Mouse (Mus musculus): ENCODE measurements around the gene Aars2. TPM values are rescaled to one million over a fixed set of nuclear protein-coding genes. Genes with fewer than 3 reads are reported as not detected.

Gene Aars2
- polyA plus RNA-seq, 1 experiment from 2014 or later, result 35.7 TPM

DNA sequence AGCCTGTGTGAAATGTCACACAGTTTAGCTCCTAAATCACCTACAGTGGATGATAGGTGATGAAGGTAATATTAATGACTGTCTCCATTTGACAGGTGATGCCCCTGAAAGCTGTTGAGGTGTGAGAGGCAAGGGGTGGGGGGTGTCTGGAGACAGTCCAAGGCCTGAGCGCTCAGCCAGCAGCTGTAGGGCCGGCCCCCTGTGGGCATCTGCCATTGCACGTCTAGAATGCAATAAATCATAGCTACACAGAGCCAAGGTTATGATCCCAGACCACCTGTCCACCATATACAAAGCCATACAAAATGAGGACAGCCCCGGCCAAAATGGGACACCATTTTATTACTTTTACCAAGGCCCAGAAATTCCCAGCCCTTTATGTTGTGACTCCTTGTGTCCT lies 18.3 kb downstream of the Aars2 start:
- Histone ChIP-seq H3K4me1 (peaks cover 27% of the 10 kb centered on the region), H3K27ac (replicated peaks) (no peak overlapping the region), H3K36me3 (peaks cover 15% of the 10 kb centered on the region), H3K4me3 (no peak overlapping the region), H3K27me3 (ENCODE audit: low read depth, poor library complexity, severe bottlenecking) (peaks cover 47% of the 10 kb centered on the region), H3K9me3 (replicated peaks) (no peaks in the 10 kb centered on the region)
- whole genome bisulfite sequencing, result 74% methylated on average over 4 of the region's 4 CpGs
- DNase-seq (ENCODE audit: low spot score), result no peak

DNA sequence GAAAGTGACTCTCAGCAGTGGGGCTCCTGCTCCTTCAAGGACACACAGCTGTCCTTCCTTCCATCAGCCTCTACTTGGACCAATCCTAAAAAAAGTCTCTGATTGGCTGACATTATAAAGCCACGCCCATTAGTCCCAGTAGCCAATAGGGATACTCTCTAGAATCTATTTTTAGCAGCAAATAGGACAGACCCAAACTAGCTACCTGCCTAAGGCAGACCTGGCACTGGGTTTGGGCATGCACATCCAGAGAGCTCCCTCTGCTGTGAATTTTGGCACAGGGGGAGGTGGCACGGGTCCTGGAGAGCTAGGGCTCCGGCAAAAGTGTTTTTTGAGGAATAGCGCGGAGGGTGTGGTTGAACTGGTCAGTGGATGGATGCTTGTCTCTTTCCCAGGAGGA lies 19.9 kb downstream of the Aars2 start:
- Histone ChIP-seq H3K36me3 (no peaks in the 10 kb centered on the region), H3K27ac (replicated peaks) (no peak overlapping the region), H3K4me3 (no peak overlapping the region), H3K9me3 (replicated peaks) (no peaks in the 10 kb centered on the region), H3K4me1 (peaks cover 23% of the 10 kb centered on the region), H3K27me3 (ENCODE audit: low read depth, poor library complexity, severe bottlenecking) (peaks cover 54% of the 10 kb centered on the region)
- 24% methylated on average over 5 of the region's 5 CpGs for WGBS
- no peak for DNase-seq (ENCODE audit: low spot score)

DNA sequence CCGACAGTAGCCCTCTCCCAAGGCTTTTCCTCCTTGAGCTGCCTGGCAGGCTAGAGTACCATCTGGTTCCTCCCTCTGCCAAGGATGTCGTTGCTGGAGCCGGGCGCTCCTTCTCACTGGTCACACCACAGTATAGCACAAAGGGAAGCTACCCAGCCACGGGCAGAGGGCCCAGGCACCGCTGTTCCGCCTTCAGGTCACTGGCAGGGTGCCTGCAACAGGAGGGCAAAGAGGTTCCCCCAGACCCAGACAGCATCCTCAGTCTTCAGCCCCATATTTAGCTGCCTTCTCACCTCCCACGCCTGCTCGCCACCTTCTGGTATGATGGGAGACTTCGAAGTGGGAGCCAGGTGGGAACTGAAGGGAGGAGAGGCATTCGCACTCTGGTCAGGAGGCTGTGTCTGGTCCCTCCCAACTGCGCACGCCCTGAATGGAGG lies 23.7 kb downstream of the Aars2 start:
- 57% methylated on average over 13 of the region's 13 CpGs for WGBS
- peaks cover 10% of the 10 kb centered on the region for H3K4me1 ChIP-seq
- DNase-seq (ENCODE audit: low spot score), result no peak
- no peaks in the 10 kb centered on the region for H3K9me3 ChIP-seq (replicated peaks)
- H3K4me3 ChIP-seq, result no peak overlapping the region
- H3K36me3 ChIP-seq, result no peaks in the 10 kb centered on the region
- H3K27ac ChIP-seq (replicated peaks), result no peak overlapping the region
- peaks cover 61% of the 10 kb centered on the region for H3K27me3 ChIP-seq (ENCODE audit: low read depth, poor library complexity, severe bottlenecking)

DNA sequence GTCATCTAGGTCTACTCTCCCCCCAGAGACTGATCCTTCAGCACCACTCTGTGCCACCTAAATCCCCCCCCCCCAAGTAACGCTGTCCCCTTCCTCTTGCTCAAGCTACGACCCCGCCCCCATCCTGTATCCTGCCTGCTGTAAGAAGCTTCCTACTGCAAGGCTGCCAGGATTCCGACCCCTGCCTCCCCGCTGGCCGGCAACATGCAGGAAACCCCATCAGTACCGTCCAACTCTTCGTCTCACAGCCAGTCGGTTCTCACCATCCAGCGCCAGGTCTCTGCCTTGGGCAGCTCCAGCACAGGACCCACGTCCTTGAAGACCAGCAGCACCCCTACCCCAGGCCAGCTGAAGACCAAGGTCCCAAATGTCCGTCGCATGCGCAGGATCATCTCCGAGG lies 26.3 kb downstream of the Aars2 start:
- H3K4me3 ChIP-seq, result no peak overlapping the region
- H3K9me3 ChIP-seq (replicated peaks), result no peaks in the 10 kb centered on the region
- H3K27me3 ChIP-seq (ENCODE audit: low read depth, poor library complexity, severe bottlenecking), result peaks cover 72% of the 10 kb centered on the region
- no peaks in the 10 kb centered on the region for H3K4me1 ChIP-seq
- no peak for DNase-seq (ENCODE audit: low spot score)
- no peak overlapping the region for H3K27ac ChIP-seq (replicated peaks)
- WGBS, result 60% methylated on average over 15 of the region's 15 CpGs
- H3K36me3 ChIP-seq, result no peaks in the 10 kb centered on the region

DNA sequence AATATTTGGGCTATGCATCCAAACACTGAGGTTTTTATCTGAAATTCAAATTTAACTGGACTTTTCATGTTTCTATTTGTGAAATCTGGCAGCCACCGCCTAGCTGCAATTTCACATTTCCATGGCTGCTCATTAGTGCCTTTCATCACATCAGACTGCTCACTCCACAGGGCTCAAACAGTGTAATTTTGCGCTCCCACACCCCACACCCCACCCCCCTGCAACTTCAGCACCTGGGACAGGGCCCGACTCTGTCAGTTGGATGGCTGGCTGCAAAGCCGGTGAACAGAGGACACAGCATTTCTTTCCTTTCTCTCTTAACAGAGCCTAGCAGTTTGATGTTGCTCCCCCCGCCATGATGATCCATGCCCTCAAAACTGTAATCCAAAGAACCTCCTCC lies 29.6 kb downstream of the Aars2 start:
- H3K4me3 ChIP-seq, result no peak overlapping the region
- H3K9me3 ChIP-seq (replicated peaks), result no peaks in the 10 kb centered on the region
- H3K27ac ChIP-seq (replicated peaks), result no peak overlapping the region
- H3K4me1 ChIP-seq, result no peaks in the 10 kb centered on the region
- H3K36me3 ChIP-seq, result no peaks in the 10 kb centered on the region
- DNase-seq (ENCODE audit: low spot score), result no peak
- WGBS, result 16% methylated on average over 5 of the region's 5 CpGs
- H3K27me3 ChIP-seq (ENCODE audit: low read depth, poor library complexity, severe bottlenecking), result peaks cover 80% of the 10 kb centered on the region

DNA sequence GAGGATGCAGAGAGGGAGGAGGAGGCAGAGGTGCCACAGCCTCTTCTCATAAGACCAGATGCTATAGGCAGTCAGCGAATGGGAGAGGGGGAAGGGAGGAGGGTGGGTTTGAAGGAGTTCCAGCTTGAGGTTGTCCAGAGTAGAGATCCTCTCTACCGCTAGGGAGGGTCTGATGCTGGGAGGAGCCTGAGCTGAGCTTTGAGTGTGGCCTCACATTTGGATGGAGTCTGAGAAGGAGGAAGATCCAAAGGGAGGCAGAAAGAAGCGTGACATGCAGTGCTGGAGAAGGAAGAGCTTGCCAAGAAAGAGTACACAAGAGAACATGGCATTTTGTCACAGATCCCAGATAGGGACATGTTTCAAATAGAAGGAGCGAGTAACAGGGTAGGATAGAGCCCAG lies 31.8 kb downstream of the Aars2 start:
- DNase-seq (ENCODE audit: low spot score), result no peak
- 69% methylated on average over 4 of the region's 4 CpGs for WGBS
- Histone ChIP-seq H3K4me3 (no peak overlapping the region), H3K27ac (replicated peaks) (no peak overlapping the region), H3K9me3 (replicated peaks) (no peaks in the 10 kb centered on the region), H3K27me3 (ENCODE audit: low read depth, poor library complexity, severe bottlenecking) (peaks cover 87% of the 10 kb centered on the region), H3K4me1 (peaks cover 2% of the 10 kb centered on the region; the same call in 1 of the 2 replicates), H3K36me3 (no peaks in the 10 kb centered on the region)

DNA sequence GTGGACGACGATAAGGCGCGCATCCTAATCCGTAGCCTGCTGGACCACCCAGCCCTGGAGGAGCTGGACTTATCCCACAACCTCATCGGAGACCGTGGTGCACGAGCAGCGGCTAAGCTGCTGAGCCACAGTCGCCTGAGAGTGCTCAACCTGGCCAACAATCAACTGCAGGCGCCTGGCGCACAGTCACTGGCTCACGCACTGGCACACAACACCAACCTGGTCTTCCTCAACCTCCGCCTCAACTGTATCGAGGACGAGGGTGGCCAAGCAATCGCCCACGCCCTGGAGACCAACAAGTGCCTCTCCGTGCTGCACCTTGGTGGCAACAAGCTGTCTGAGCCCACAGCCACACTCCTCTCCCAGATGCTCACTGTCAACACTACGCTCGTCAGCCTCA lies 33.0 kb downstream of the Aars2 start:
- peaks cover 90% of the 10 kb centered on the region for H3K27me3 ChIP-seq (ENCODE audit: low read depth, poor library complexity, severe bottlenecking)
- H3K9me3 ChIP-seq (replicated peaks), result no peaks in the 10 kb centered on the region
- peaks cover 15% of the 10 kb centered on the region for H3K4me1 ChIP-seq
- no peak for DNase-seq (ENCODE audit: low spot score)
- H3K4me3 ChIP-seq, result no peak overlapping the region
- no peak overlapping the region for H3K27ac ChIP-seq (replicated peaks)
- 81% methylated on average over 21 of the region's 21 CpGs for WGBS
- H3K36me3 ChIP-seq, result peaks cover 4% of the 10 kb centered on the region; the same call in 1 of the 2 replicates

DNA sequence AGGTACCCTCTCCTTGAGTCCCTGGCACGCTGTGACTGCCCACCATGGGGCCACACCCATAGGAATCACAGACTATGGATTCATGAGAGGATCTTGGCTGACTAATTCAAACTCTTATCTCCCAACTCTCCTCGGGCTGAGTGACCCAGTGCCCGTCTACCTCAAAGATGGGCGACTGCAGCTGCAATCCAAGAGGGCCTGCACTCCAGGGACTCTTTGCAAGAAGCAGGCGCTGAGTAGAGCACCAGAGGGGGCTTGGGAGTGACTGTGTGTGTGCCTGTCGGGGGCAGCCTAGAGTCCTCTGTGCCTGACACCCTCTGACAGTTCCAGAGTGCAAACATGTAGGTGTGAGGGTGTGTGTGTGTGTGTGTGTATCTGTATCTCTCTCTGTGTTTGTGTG lies 35.5 kb downstream of the Aars2 start:
- Histone ChIP-seq H3K4me1 (peaks cover 29% of the 10 kb centered on the region), H3K27me3 (ENCODE audit: low read depth, poor library complexity, severe bottlenecking) (peaks cover 90% of the 10 kb centered on the region), H3K9me3 (replicated peaks) (no peaks in the 10 kb centered on the region), H3K36me3 (peaks cover 19% of the 10 kb centered on the region), H3K4me3 (no peak overlapping the region), H3K27ac (replicated peaks) (no peak overlapping the region)
- DNase-seq (ENCODE audit: low spot score), result no peak
- WGBS, result 39% methylated on average over 6 of the region's 6 CpGs

DNA sequence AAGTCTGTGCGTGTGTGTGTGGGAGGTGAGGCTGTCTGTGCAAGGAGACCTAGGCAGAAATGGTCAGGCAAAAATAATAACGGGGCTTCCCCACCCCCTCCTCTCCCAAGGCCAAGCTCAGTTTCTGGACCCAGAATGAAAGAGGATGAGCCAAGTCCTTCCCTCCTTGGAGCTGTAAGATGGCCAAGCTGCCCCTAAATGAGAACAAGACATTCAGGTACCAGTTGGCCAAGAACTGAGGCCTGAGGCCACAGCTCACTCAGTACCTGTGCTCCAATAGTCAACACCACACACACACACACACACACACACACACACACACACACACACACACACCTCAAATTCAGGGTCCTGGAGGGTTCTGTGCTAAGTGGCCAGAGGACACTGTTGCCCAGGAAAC lies 36.1 kb downstream of the Aars2 start:
- DNase-seq (ENCODE audit: low spot score), result no peak
- no peak overlapping the region for H3K27ac ChIP-seq (replicated peaks)
- WGBS, result 87% methylated on average over 2 of the region's 2 CpGs
- H3K36me3 ChIP-seq, result peaks cover 19% of the 10 kb centered on the region
- no peak overlapping the region for H3K4me3 ChIP-seq
- H3K4me1 ChIP-seq, result peaks cover 32% of the 10 kb centered on the region
- H3K9me3 ChIP-seq (replicated peaks), result no peaks in the 10 kb centered on the region
- H3K27me3 ChIP-seq (ENCODE audit: low read depth, poor library complexity, severe bottlenecking), result peaks cover 91% of the 10 kb centered on the region

DNA sequence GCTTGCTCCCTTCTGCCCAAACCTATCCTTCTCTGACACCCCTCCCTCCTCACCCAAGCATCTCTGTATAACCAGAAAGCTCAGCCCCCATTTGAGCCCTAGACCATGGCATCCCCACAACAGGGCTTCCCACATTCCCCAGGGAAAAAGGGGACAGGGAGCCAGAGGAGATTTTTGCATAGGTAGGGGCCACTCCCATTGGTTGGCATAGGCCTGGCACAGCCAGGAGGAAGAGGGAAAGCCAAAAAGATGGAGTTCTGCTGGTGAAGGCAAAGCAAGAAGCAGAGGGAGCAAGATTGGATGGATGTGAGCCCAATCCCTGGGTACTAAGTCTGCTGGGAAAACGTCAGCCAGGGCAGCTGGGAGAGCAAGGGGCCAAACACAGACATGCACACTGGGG lies 36.5 kb downstream of the Aars2 start:
- Histone ChIP-seq H3K9me3 (replicated peaks) (no peaks in the 10 kb centered on the region), H3K4me1 (peaks cover 36% of the 10 kb centered on the region), H3K27ac (replicated peaks) (no peak overlapping the region), H3K27me3 (ENCODE audit: low read depth, poor library complexity, severe bottlenecking) (peaks cover 91% of the 10 kb centered on the region), H3K4me3 (no peak overlapping the region), H3K36me3 (peaks cover 19% of the 10 kb centered on the region)
- WGBS, result 25% methylated on average over 1 of the region's 1 CpGs
- DNase-seq (ENCODE audit: low spot score), result no peak

DNA sequence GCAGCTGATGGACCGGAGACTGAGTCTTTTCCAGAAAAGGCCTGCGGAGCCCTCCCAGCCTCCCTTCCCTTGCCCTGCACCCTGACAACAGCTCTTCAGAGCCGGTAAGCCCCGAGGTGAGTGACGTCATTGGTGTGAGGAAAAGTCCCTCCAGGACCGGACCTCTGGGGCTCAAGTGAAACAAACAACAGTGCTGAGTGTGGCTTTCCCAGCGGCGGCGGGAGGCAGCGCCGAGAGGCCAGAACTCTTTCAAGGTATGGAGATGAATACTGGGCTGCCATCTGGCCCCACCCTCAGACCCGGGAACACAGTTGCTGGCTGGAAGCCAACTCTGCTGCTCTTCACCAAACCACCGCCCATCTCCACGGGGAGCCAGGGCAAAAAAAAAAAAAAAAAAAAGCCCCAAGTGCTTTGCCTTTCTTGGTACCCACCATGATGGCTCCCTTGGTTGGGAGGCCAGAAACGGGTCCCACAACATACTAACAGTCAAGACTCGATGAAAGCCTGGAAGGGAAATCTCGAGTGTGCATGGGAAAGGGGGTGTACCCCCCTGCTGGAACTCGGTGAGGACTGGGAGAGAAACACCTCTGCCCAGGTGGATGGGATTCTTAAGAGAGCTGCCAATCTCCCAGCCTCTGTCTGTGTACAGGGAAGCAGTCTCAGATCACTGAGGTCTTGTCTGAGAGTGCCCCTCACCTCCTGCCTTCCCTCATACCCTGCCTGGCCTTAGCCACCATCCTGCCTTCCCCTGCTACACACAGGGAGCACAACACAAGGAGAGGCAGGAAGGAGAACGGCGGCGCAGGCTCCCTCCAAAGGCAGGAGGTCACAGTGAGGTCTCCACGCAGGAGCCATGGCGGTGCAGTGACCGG lies 37.6 kb downstream of the Aars2 start:
- WGBS, result 6% methylated on average over 24 of the region's 24 CpGs
- no peaks in the 10 kb centered on the region for H3K9me3 ChIP-seq (replicated peaks)
- DNase-seq (ENCODE audit: low spot score), result peak; percentile 46
- H3K27ac ChIP-seq (replicated peaks), result peak overlapping the region; percentile 30; the same call in 1 of the 2 replicates
- H3K36me3 ChIP-seq, result peaks cover 19% of the 10 kb centered on the region
- H3K4me3 ChIP-seq, result peak overlapping the region; percentile 45
- peaks cover 91% of the 10 kb centered on the region for H3K27me3 ChIP-seq (ENCODE audit: low read depth, poor library complexity, severe bottlenecking)
- peaks cover 48% of the 10 kb centered on the region for H3K4me1 ChIP-seq

DNA sequence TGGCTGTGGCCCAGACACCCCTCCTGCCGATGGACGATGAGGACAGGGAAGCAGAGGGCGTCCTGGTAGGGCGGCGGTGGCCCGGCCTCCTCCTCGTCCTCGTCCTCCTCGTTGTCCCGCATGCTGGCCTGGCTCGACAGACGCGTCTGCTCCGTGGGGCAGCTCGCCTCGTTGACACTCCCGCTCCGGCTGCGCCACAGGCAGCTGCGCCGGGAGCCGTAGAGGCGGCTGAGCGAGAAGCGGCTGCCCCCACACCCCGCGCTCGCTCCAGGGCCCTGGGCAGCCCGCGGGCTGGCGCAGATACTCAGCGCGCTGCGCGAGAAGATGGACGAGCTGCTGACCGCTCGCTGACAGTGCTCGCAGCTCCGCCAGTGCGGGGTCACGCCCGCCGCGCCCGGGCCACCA lies 38.2 kb downstream of the Aars2 start:
- H3K4me1 ChIP-seq, result peaks cover 53% of the 10 kb centered on the region
- H3K27ac ChIP-seq (replicated peaks), result peak overlapping the region; percentile 30; the same call in 1 of the 2 replicates
- under 1% methylated on average over 46 of the region's 46 CpGs for WGBS
- H3K27me3 ChIP-seq (ENCODE audit: low read depth, poor library complexity, severe bottlenecking), result peaks cover 84% of the 10 kb centered on the region
- peak; percentile 52 for DNase-seq (ENCODE audit: low spot score)
- H3K9me3 ChIP-seq (replicated peaks), result no peaks in the 10 kb centered on the region
- peaks cover 19% of the 10 kb centered on the region for H3K36me3 ChIP-seq
- H3K4me3 ChIP-seq, result peak overlapping the region; percentile 45

DNA sequence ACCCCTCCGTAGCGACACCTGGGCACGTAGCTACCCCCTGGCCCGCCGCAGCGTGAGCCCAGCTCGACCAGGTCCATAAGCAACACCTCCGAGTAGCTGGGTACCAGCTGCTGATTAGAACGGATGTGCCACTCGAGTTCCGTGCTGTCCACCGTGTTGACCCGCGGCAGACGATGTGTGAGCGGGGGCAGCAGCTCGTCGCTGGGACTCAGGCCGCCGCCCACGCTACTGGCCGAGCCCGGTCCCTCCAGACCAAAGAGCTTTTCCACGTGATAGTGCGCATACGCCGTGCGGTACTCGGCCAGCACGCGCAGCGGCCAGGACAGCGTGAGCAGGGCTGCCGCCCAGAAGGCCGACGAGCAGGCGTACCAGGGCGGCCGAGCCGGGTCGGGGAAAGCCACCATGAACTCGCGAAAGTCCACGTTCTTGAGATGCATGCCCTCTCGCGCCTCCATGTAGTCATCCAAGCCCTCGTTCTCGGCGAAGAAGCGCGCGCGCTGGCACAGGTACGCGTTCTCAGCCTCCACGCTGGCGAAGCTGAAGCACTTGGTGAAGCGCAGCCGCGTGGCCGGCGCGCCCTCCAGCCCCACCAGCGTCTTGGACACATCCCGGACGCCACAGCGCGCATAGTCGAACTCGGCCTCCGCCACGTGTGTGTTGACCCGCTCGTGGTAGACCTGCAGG lies 38.8 kb downstream of the Aars2 start:
- WGBS, result 3% methylated on average over 74 of the region's 74 CpGs
- peak overlapping the region; percentile 45 for H3K4me3 ChIP-seq
- no peaks in the 10 kb centered on the region for H3K9me3 ChIP-seq (replicated peaks)
- H3K27me3 ChIP-seq (ENCODE audit: low read depth, poor library complexity, severe bottlenecking), result peaks cover 85% of the 10 kb centered on the region
- peak overlapping the region; percentile 30; the same call in 1 of the 2 replicates for H3K27ac ChIP-seq (replicated peaks)
- H3K36me3 ChIP-seq, result peaks cover 19% of the 10 kb centered on the region
- peaks cover 58% of the 10 kb centered on the region for H3K4me1 ChIP-seq
- DNase-seq (ENCODE audit: low spot score), result peak; percentile 49

Data from midbrain, embryonic 10.5 days (tissue).